Mouse (Mus musculus) heart, embryonic 13.5 days (tissue): ENCODE data around the gene Gstp2. TPM values are rescaled to one million over a fixed set of nuclear protein-coding genes. Genes with fewer than 3 reads are reported as not detected.
"Not testable (repeated sequence)": the region's sequence is repeated elsewhere in the genome, so short reads cannot be mapped to it uniquely, and the experiment has no call there.

Experiments
- ATAC-seq: fragments of 200-750 bp; cut with Nextera tagmentation; 2 replicates; pipeline ENCODE4 v1.8.0; 2017; ENCODE audit warnings: moderate TSS enrichment; ENCODE audit not compliant: insufficient number of reproducible peaks, low FRiP score, low TSS enrichment; ENCODE audit errors: extremely low read depth
- H3K27ac ChIP-seq: fragments of 300-500 bp; sonication (generic); replicated peaks from 2 replicates; pipeline ENCODE4 v1.5.1; 2015; ENCODE audit warnings: moderate library complexity, mild to moderate bottlenecking, inconsistent platforms
- H3K27me3 ChIP-seq: fragments of 300-500 bp; sonication (generic); replicated peaks from 2 replicates; pipeline ENCODE4 v1.6.1; 2015; ENCODE audit warnings: mild to moderate bottlenecking, inconsistent platforms
- H3K36me3 ChIP-seq: fragments of 300-500 bp; sonication (generic); 2 replicates; pipeline ENCODE4 v1.6.1; 2015; ENCODE audit warnings: mild to moderate bottlenecking, inconsistent platforms
- H3K4me1 ChIP-seq: fragments of 300-500 bp; sonication (generic); 2 replicates; pipeline ENCODE4 v1.6.1; 2015; ENCODE audit warnings: inconsistent platforms
- H3K4me2 ChIP-seq: fragments of 300-500 bp; sonication (generic); 2 replicates; pipeline ENCODE4 v1.6.1; 2015; ENCODE audit warnings: inconsistent platforms, mild to moderate bottlenecking, moderate library complexity
- H3K4me3 ChIP-seq: fragments of 300-500 bp; sonication (generic); 2 replicates; pipeline ENCODE4 v1.5.1; 2015; ENCODE audit warnings: moderate library complexity, mild to moderate bottlenecking, inconsistent platforms
- H3K9ac ChIP-seq: fragments of 300-500 bp; sonication (generic); 2 replicates; pipeline ENCODE4 v1.6.1; 2015; ENCODE audit warnings: inconsistent platforms, mild to moderate bottlenecking, moderate library complexity
- H3K9me3 ChIP-seq: fragments of 300-500 bp; sonication (generic); 2 replicates; pipeline ENCODE4 v1.6.1; 2016; ENCODE audit warnings: inconsistent platforms
- WGBS: fragments of 180-500 bp; shearing (Covaris S2); methylation state at CpG from one replicate; pipeline ENCODE4 v1.1.7; 2015; ENCODE audit warnings: mixed read lengths; 5-methylcytosine and 5-hydroxymethylcytosine counted together
- polyA plus RNA-seq: library from polyadenylated mRNA; unstranded; fragments of >200 nt; fragmentation: Nextera tagmentation; extraction: Ambion mirVana; gene quantifications from 2 replicates; pipeline ENCODE4 v1.2.1, GENCODE M21; 2015

Gene Gstp2
- polyA plus RNA-seq, 1 experiment from 2014 or later: 5.1 TPM

- Histone ChIP-seq H3K27ac (peak overlapping the region; percentile 13; the same call in 1 of the 2 replicates), H3K9ac (0 out of 2 replicates have a peak overlapping the region, but pooled peaks have one; percentile 10), H3K4me2 (no peak overlapping the region; the same call in 1 of the 2 replicates), H3K36me3 (no peaks in the 10 kb centered on the region), H3K9me3 (0 out of 2 replicates have a peak, but pooled peaks cover 4% of the 10 kb centered on the region), H3K4me3 (no peak overlapping the region), H3K4me1 (peaks cover 10% of the 10 kb centered on the region), H3K27me3 (no peaks in the 10 kb centered on the region)
- 76% methylated on average over 8 of the region's 8 CpGs for WGBS
- ATAC-seq: no peak
These were observed 1.0 kb upstream of the Gstp2 start for GRCm38 (mm10) chr19:4046866-4047254.

- not testable (repeated sequence) for H3K9ac ChIP-seq, H3K4me3 ChIP-seq, H3K4me1 ChIP-seq, H3K27ac ChIP-seq, H3K36me3 ChIP-seq, H3K27me3 ChIP-seq, H3K9me3 ChIP-seq, ATAC-seq, H3K4me2 ChIP-seq
- 85% methylated on average over 5 of the region's 5 CpGs for WGBS
These were observed 1.7 kb downstream of the Gstp2 start for GRCm38 (mm10) chr19:4044109-4044508.

- Histone ChIP-seq H3K4me2 (no peak overlapping the region; the same call in 1 of the 2 replicates), H3K27ac (no peak overlapping the region), H3K4me1 (peaks cover 17% of the 10 kb centered on the region), H3K9me3 (no peaks in the 10 kb centered on the region), H3K9ac (no peak overlapping the region), H3K4me3 (no peak overlapping the region), H3K27me3 (no peaks in the 10 kb centered on the region), H3K36me3 (no peaks in the 10 kb centered on the region)
- WGBS: 60% methylated on average over 14 of the region's 14 CpGs
- ATAC-seq: no peak
These were observed 3.7 kb downstream of the Gstp2 start for GRCm38 (mm10) chr19:4042124-4042523.

GRCm38 (mm10) chr19:4041500-4041899 lies 4.3 kb downstream of the Gstp2 start:
- WGBS: 82% methylated on average over 3 of the region's 4 CpGs

GRCm38 (mm10) chr19:4040941-4041340 lies 4.9 kb downstream of the Gstp2 start:
- not testable (repeated sequence) for H3K9ac ChIP-seq, H3K36me3 ChIP-seq, H3K9me3 ChIP-seq, H3K27ac ChIP-seq, H3K4me2 ChIP-seq, H3K27me3 ChIP-seq, H3K4me3 ChIP-seq, ATAC-seq
- 80% methylated on average over 5 of the region's 5 CpGs for WGBS
- H3K4me1 ChIP-seq: peaks cover 16% of the 10 kb centered on the region

More at GRCm38 (mm10) chr19:4041500-4041899, 4.3 kb downstream of the Gstp2 start:
- not testable (repeated sequence) for ATAC-seq, H3K9me3 ChIP-seq, H3K27me3 ChIP-seq, H3K4me2 ChIP-seq, H3K4me3 ChIP-seq, H3K27ac ChIP-seq, H3K9ac ChIP-seq, H3K36me3 ChIP-seq
- peaks cover 16% of the 10 kb centered on the region for H3K4me1 ChIP-seq

- WGBS: under 1% methylated on average over 26 of the region's 26 CpGs
- Histone ChIP-seq H3K4me2 (peak within 1 kb of the TSS; percentile 85), H3K9me3 (no peaks in the 10 kb centered on the region), H3K4me1 (peaks cover 17% of the 10 kb centered on the region), H3K9ac (peak within 1 kb of the TSS; percentile 91), H3K27me3 (no peaks in the 10 kb centered on the region), H3K4me3 (peak within 1 kb of the TSS; percentile 74), H3K27ac (peak within 1 kb of the TSS; percentile 79), H3K36me3 (peaks cover 14% of the 10 kb centered on the region)
- peak; percentile 80 for ATAC-seq
These were observed 8.0 kb downstream of the Gstp2 start, which contains the start of gene Gstp1 for GRCm38 (mm10) chr19:4037788-4038232. Gene Gstp1 (minus strand): TSS chr19:4037985.

GRCm38 (mm10) chr19:4037154-4037787 lies 8.6 kb downstream of the Gstp2 start:
- Histone ChIP-seq H3K4me3 (peak overlapping the region; percentile 74), H3K36me3 (peaks cover 14% of the 10 kb centered on the region), H3K4me1 (peaks cover 17% of the 10 kb centered on the region), H3K27ac (peak overlapping the region; percentile 79), H3K4me2 (peak overlapping the region; percentile 85), H3K9ac (peak overlapping the region; percentile 91)
- WGBS: 28% methylated on average over 8 of the region's 8 CpGs
- not testable (repeated sequence) for H3K27me3 ChIP-seq, H3K9me3 ChIP-seq, ATAC-seq

- Histone ChIP-seq H3K27ac (no peak overlapping the region), H3K36me3 (peaks cover 14% of the 10 kb centered on the region), H3K9me3 (no peaks in the 10 kb centered on the region), H3K27me3 (no peaks in the 10 kb centered on the region), H3K4me1 (peaks cover 17% of the 10 kb centered on the region), H3K4me2 (peak overlapping the region; percentile 31; the same call in 1 of the 2 replicates), H3K9ac (peak overlapping the region; percentile 33; the same call in 1 of the 2 replicates), H3K4me3 (no peak overlapping the region)
- no peak for ATAC-seq
- WGBS: 76% methylated on average over 12 of the region's 12 CpGs
These were observed 9.3 kb downstream of the Gstp2 start for GRCm38 (mm10) chr19:4036327-4037045.

GRCm38 (mm10) chr19:4033742-4034141 lies 12.1 kb downstream of the Gstp2 start:
- H3K9ac ChIP-seq: no peak overlapping the region
- WGBS: 61% methylated on average over 5 of the region's 5 CpGs
- peaks cover 17% of the 10 kb centered on the region for H3K4me1 ChIP-seq
- H3K9me3 ChIP-seq: no peaks in the 10 kb centered on the region
- no peak overlapping the region for H3K4me3 ChIP-seq
- H3K36me3 ChIP-seq: peaks cover 14% of the 10 kb centered on the region
- ATAC-seq: no peak
- no peak overlapping the region for H3K27ac ChIP-seq
- H3K27me3 ChIP-seq: no peaks in the 10 kb centered on the region
- no peak overlapping the region for H3K4me2 ChIP-seq

- 62% methylated on average over 3 of the region's 3 CpGs for WGBS
These were observed 12.5 kb downstream of the Gstp2 start for GRCm38 (mm10) chr19:4033298-4033697.

GRCm38 (mm10) chr19:4032668-4033067 lies 13.2 kb downstream of the Gstp2 start:
- H3K36me3 ChIP-seq: peaks cover 14% of the 10 kb centered on the region
- no peak overlapping the region for H3K9ac ChIP-seq
- H3K9me3 ChIP-seq: no peaks in the 10 kb centered on the region
- no peak overlapping the region for H3K4me2 ChIP-seq
- ATAC-seq: no peak
- peaks cover 13% of the 10 kb centered on the region for H3K4me1 ChIP-seq
- 34% methylated on average over 7 of the region's 7 CpGs for WGBS
- no peak overlapping the region for H3K4me3 ChIP-seq
- no peaks in the 10 kb centered on the region for H3K27me3 ChIP-seq
- H3K27ac ChIP-seq: no peak overlapping the region

More at GRCm38 (mm10) chr19:4033298-4033697, 12.5 kb downstream of the Gstp2 start:
- peaks cover 14% of the 10 kb centered on the region for H3K36me3 ChIP-seq
- no peaks in the 10 kb centered on the region for H3K9me3 ChIP-seq
- H3K9ac ChIP-seq: no peak overlapping the region
- H3K4me3 ChIP-seq: no peak overlapping the region
- H3K27me3 ChIP-seq: no peaks in the 10 kb centered on the region
- H3K4me2 ChIP-seq: no peak overlapping the region
- H3K27ac ChIP-seq: no peak overlapping the region
- ATAC-seq: no peak
- peaks cover 15% of the 10 kb centered on the region for H3K4me1 ChIP-seq
